Mouse (Mus musculus): ENCODE results near the gene Iqcf3.

The Iqcf3 gene

DNA sequence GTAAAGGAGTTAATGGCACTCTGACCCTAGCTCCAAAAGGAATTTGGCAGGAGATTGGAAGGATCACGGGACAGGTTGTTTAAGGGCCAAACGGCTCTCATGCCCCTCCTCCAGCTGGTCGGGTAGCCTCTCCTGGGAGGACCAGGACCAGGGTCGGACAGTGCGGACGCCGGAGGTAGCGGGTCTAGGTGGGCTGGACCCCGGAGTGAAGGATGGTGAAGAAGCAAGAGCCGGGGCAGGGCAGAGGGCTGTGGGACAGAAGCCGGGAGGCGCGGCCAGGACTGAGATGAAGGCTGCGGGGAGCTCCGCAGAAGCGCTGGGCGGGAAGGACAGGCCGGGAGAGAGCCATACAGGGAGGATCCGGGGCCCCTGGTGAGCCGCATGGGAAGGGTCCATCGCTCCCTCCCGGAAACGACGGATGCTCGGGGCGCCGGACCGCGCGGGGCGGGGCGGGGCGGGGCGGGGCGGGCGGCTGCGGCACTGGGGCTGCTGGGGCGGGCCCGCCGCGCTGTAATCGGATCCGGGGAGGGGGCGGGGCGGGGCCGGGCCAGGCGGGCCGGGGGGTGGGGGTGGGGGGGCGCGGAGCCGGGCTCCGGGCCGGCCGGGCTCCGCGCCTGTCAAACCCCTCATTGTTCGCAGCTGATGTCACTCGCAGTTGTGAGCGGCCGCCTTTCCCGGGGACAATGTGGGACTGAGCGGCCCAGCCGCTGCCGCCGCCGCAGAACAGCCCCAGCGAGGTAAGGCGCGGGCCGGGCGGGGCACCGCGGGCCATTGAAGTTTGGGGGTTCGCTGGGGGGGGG lies 108.0 kb downstream of the Iqcf3 start, which contains the start of gene Pcbp4:
TSS of gene Pcbp4 (plus strand) at position 21 of the 800 bp plus-strand sequence.
- no peak for DNase-seq (ENCODE audit: low spot score)

Data from left cerebral cortex, adult 11 months (tissue).